Mouse (Mus musculus) heart, adult 2 months (tissue): Measurements from ENCODE around the gene Yy1.

Experiments used
- CTCF ChIP-seq: fragments of 200-600 bp; IDR thresholded peaks from 2 replicates; pipeline ENCODE4 v1.8.1; 2022; ENCODE audit warnings: antibody characterized with exemption, mild to moderate bottlenecking, moderate library complexity
- EP300 ChIP-seq: fragments of 200-500 bp; IDR thresholded peaks from 2 replicates; pipeline ENCODE4 v1.6.1; 2011; ENCODE audit warnings: low read depth, low read length, control low read depth; ENCODE audit not compliant: insufficient read depth

GRCm38 (mm10) chr12:108820461-108820860 is 27.7 kb downstream of the Yy1 start:
- no peak for TF ChIP-seq EP300
- TF ChIP-seq CTCF = no peak
